Mouse (Mus musculus) cerebellum, postnatal 36 days (tissue): Measurements from ENCODE around the gene Hapln4.

Experiments
- DNase-seq, 2 experiments: peaks; one replicate each; pipeline ENCODE4 v3.0.0; 2021 to 2022; ENCODE audit warnings: mixed read lengths in 2 of 2

Hapln4 gene

GRCm38 (mm10) chr8:70139026-70139857 lies 56.0 kb downstream of the Hapln4 start, which contains the start of the genes Rfxank, Borcs8 and Mef2b:
Gene Rfxank, minus strand, starts transcription at chr8:70139154.
Gene Borcs8, plus strand, starts transcription at chr8:70139499.
Gene Mef2b, plus strand, starts transcription at chr8:70139711.
- peak; percentile 98 to 99 for DNase-seq

GRCm38 (mm10) chr8:70139981-70140380 lies 56.7 kb downstream of the Hapln4 start:
- no peak for DNase-seq
